26 mouse cellular contexts compared by ENCODE assay signal in genomic region chr3:111817288-111817687, GRCm38 (mm10).
DNase-seq lines count a peak whose midpoint lies in the region; ATAC-seq and TF ChIP-seq lines count a peak whose summit lies in the region.
"Had no signal": no experiment of that assay in that cellular context is flagged by ENCODE, and none has a peak within 500 bp of the region (broad histone marks: within the 10 kb centered on the region; RNA-seq: fewer than 3 reads in every experiment).

No protein-coding gene starts in this region.

- no peaks in the 10 kb centered on the region for H3K36me3 ChIP-seq in MEL (ENCODE audit: control insufficient read depth in 1 of 2, insufficient read depth in 2 of 2, low read length in 2 of 2)
- no peaks in the 10 kb centered on the region for H3K36me3 ChIP-seq in midbrain, embryonic 13.5 days
- H3K36me3 ChIP-seq in hindbrain, embryonic 10.5 days: no peaks in the 10 kb centered on the region
- H3K36me3 ChIP-seq: embryonic facial prominence, embryonic 13.5 days; embryonic facial prominence, embryonic 15.5 days; forebrain, embryonic 10.5 days; forebrain, embryonic 12.5 days; G1E had no signal

- TF ChIP-seq CTCF in MEL (IDR thresholded peaks at IDR 0.05 in 2 of 3, conservative IDR thresholded peaks at IDR 0.05 in 1 of 3; ENCODE audit: control insufficient read depth in 1 of 3, insufficient read depth in 1 of 3, low read depth in 2 of 3, low read length in 3 of 3, poor library complexity in 1 of 3, severe bottlenecking in 1 of 3): no peak
- TF ChIP-seq CTCF in layer of hippocampus, adult 2 months (conservative IDR thresholded peaks at IDR 0.05): no peak

- no peak overlapping the region for H3K9ac ChIP-seq in MEL (ENCODE audit: control insufficient read depth, low read depth, low read length, poor library complexity, severe bottlenecking)
- H3K9ac ChIP-seq in midbrain, embryonic 13.5 days (replicated peaks): no peak overlapping the region
- H3K9ac ChIP-seq: embryonic facial prominence, embryonic 13.5 days; embryonic facial prominence, embryonic 15.5 days; forebrain, embryonic 12.5 days had no signal

- peak; percentile 8 for DNase-seq in 416B (ENCODE audit: low read depth)
- DNase-seq in MEL (ENCODE audit: low read depth, low spot score): peak; percentile 34
- peak; percentile 21 for DNase-seq in NIH3T3 (ENCODE audit: low read depth)
- no peak for DNase-seq in layer of hippocampus, adult 2 months (ENCODE audit: low spot score in 2 of 2)
- no peak for DNase-seq in hindbrain, embryonic 10.5 days (ENCODE audit: low spot score)
- DNase-seq: adrenal gland, adult 2 months; adrenal gland, postnatal 10 days; adrenal gland, postnatal 25 days; cerebellum, adult 11 months; cerebellum, adult 18-20 months; cerebellum, adult 8-10 months; cerebellum, adult 9-11 months; cerebellum, postnatal 14 days; cerebellum, postnatal 36 days; embryo, embryonic 11 days had no signal

- no peaks in the 10 kb centered on the region for H3K4me1 ChIP-seq in MEL (ENCODE audit: control insufficient read depth in 1 of 2, insufficient read depth in 2 of 2, low read length in 2 of 2)
- H3K4me1 ChIP-seq in midbrain, embryonic 13.5 days (replicated peaks): no peaks in the 10 kb centered on the region
- no peaks in the 10 kb centered on the region for H3K4me1 ChIP-seq in hindbrain, embryonic 10.5 days (replicated peaks)
- H3K4me1 ChIP-seq: embryonic facial prominence, embryonic 13.5 days; embryonic facial prominence, embryonic 15.5 days; forebrain, embryonic 10.5 days; forebrain, embryonic 12.5 days had no signal

- H3K27ac ChIP-seq in MEL (ENCODE audit: control insufficient read depth, low read depth, low read length): no peak overlapping the region
- H3K27ac ChIP-seq in midbrain, embryonic 13.5 days: no peak overlapping the region
- no peak overlapping the region for H3K27ac ChIP-seq in layer of hippocampus, adult 2 months
- H3K27ac ChIP-seq in hindbrain, embryonic 10.5 days: no peak overlapping the region
- H3K27ac ChIP-seq: embryonic facial prominence, embryonic 13.5 days; embryonic facial prominence, embryonic 15.5 days; forebrain, embryonic 10.5 days; forebrain, embryonic 12.5 days had no signal

- H3K27me3 ChIP-seq in MEL (ENCODE audit: control insufficient read depth in 1 of 2, insufficient read depth in 2 of 2, low read length in 2 of 2): no peaks in the 10 kb centered on the region
- H3K27me3 ChIP-seq in midbrain, embryonic 13.5 days: no peaks in the 10 kb centered on the region
- H3K27me3 ChIP-seq in hindbrain, embryonic 10.5 days (ENCODE audit: insufficient read depth, poor library complexity, severe bottlenecking): no peaks in the 10 kb centered on the region
- H3K27me3 ChIP-seq: CH12.LX; embryonic facial prominence, embryonic 13.5 days; embryonic facial prominence, embryonic 15.5 days; forebrain, embryonic 12.5 days had no signal

- TF ChIP-seq RAD21 in MEL (IDR thresholded peaks at IDR 0.05; ENCODE audit: low read depth, low read length): no peak

- TF ChIP-seq EP300 in MEL (IDR thresholded peaks at IDR 0.05; ENCODE audit: low read depth in 1 of 2, low read length in 2 of 2): peak; percentile 76 to 79

- H3K4me2 ChIP-seq in midbrain, embryonic 13.5 days (replicated peaks): no peak overlapping the region
- H3K4me2 ChIP-seq: embryonic facial prominence, embryonic 13.5 days; embryonic facial prominence, embryonic 15.5 days; forebrain, embryonic 12.5 days had no signal

- H3K9me3 ChIP-seq in MEL (replicated peaks; ENCODE audit: insufficient read depth, low read length): no peaks in the 10 kb centered on the region
- H3K9me3 ChIP-seq in midbrain, embryonic 13.5 days: no peaks in the 10 kb centered on the region
- H3K9me3 ChIP-seq in hindbrain, embryonic 10.5 days: no peaks in the 10 kb centered on the region
- H3K9me3 ChIP-seq: embryonic facial prominence, embryonic 13.5 days; embryonic facial prominence, embryonic 15.5 days; forebrain, embryonic 10.5 days; forebrain, embryonic 12.5 days; G1E had no signal

- no peaks in the 10 kb centered on the region for H3K79me2 ChIP-seq in MEL (ENCODE audit: control insufficient read depth, insufficient read depth, low read length, poor library complexity)

- no peak for ATAC-seq in midbrain, embryonic 13.5 days
- ATAC-seq: CD4-positive, CD25-positive, alpha-beta regulatory T cell, adult 4 months; forebrain, embryonic 14.5 days; forebrain, embryonic 16.5 days had no signal

- no peak overlapping the region for H3K4me3 ChIP-seq in MEL (ENCODE audit: control insufficient read depth in 1 of 2, insufficient read depth in 1 of 2, low read depth in 2 of 2, low read length in 2 of 2)
- H3K4me3 ChIP-seq in midbrain, embryonic 13.5 days (replicated peaks): no peak overlapping the region
- H3K4me3 ChIP-seq in layer of hippocampus, adult 2 months: no peak overlapping the region
- no peak overlapping the region for H3K4me3 ChIP-seq in hindbrain, embryonic 10.5 days
- H3K4me3 ChIP-seq: embryonic facial prominence, embryonic 13.5 days; embryonic facial prominence, embryonic 15.5 days; erythroblast, embryonic 14.5 days; forebrain, embryonic 10.5 days; forebrain, embryonic 12.5 days had no signal

- TF ChIP-seq POLR2A in MEL (IDR thresholded peaks at IDR 0.05; ENCODE audit: control insufficient read depth in 1 of 2, insufficient read depth in 1 of 2, low read depth in 1 of 2, low read length in 2 of 2, poor library complexity in 1 of 2): no peak

TF ChIP-seq in MEL, 35 proteins besides CTCF, POLR2A, EP300 and RAD21:
- TF ChIP-seq SIN3A (IDR thresholded peaks at IDR 0.05; ENCODE audit: low read length): no peak
- TF ChIP-seq GATA1 (IDR thresholded peaks at IDR 0.05; ENCODE audit: low read depth, low read length): peak; percentile 54; the same call in 1 of the 2 replicates
- TF ChIP-seq POLR2AphosphoS5 (IDR thresholded peaks at IDR 0.05; ENCODE audit: borderline replicate concordance, low read depth, low read length): no peak
- TF ChIP-seq MYB (IDR thresholded peaks at IDR 0.05; ENCODE audit: low read depth, low read length): peak; percentile 39; the same call in 1 of the 2 replicates
- TF ChIP-seq RCOR1 (IDR thresholded peaks at IDR 0.05; ENCODE audit: low read depth, low read length): 0 out of 2 replicates have a peak, but pooled peaks have one; percentile 9
- no peak for TF ChIP-seq TBP (IDR thresholded peaks at IDR 0.05; ENCODE audit: low read depth, low read length)

Comparison
In these comparisons a context has a peak if more than half of its experiments do, and no peak if none do; other contexts are left out.
1. DNase-seq: peak in 416B (single experiment), MEL (single experiment) and NIH3T3 (single experiment); none in layer of hippocampus, adult 2 months (0 of 2) and hindbrain, embryonic 10.5 days (single experiment).